Mouse (Mus musculus) central nervous system, embryonic 14 days (tissue): ENCODE data around the gene Hmbs. TPM values are rescaled to one million over a fixed set of nuclear protein-coding genes. Genes with fewer than 3 reads are reported as not detected.

Experiments used
- polyA plus RNA-seq: library from polyadenylated mRNA; depleted of rRNA; stranded (reverse); fragments of >200 nt; gene quantifications from 2 replicates; pipeline ENCODE4 v1.2.3, GENCODE M21; 2012; rRNA removed

The Hmbs gene
- polyA plus RNA-seq = 50.4 and 50.6 TPM in 2 replicates

DNA sequence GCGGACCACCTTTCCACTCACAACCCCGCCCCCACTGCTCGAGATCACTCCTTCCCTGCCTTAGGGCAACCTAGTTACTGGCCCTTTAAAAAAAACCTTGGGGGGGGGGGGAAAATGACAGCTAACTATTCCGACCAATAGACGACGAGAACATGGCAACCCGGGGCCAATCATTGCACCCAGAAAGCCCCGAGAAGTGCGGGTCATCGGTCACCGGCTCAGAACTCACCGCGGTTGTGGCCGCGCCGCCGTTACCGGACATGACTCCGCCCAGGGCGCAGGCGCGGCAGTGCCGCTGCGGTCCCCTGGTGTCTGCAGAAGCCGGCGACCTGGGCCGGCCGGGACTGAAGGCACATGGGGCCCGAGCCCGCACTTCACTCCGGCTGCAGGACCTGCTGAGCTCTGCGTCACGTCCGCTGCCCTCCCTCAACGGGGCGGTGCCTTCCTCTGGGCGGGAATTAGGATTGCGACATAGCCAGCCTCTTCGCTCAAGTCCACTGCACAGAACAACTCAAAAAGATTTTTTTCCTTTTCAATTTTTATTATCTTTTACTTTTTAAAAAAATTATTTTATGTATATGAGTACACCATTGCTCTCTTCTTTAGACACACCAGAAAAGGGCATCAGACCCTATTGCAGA, at the start of gene Hmbs:
Hmbs (minus strand) TSS at position 448 of the 641 bp plus-strand sequence.

GRCm38 (mm10) chr9:44379054-44379834, 35.2 kb upstream of the Hmbs start, which contains the start of gene Hyou1:
Gene Hyou1 (plus strand): TSS chr9:44379490.

DNA sequence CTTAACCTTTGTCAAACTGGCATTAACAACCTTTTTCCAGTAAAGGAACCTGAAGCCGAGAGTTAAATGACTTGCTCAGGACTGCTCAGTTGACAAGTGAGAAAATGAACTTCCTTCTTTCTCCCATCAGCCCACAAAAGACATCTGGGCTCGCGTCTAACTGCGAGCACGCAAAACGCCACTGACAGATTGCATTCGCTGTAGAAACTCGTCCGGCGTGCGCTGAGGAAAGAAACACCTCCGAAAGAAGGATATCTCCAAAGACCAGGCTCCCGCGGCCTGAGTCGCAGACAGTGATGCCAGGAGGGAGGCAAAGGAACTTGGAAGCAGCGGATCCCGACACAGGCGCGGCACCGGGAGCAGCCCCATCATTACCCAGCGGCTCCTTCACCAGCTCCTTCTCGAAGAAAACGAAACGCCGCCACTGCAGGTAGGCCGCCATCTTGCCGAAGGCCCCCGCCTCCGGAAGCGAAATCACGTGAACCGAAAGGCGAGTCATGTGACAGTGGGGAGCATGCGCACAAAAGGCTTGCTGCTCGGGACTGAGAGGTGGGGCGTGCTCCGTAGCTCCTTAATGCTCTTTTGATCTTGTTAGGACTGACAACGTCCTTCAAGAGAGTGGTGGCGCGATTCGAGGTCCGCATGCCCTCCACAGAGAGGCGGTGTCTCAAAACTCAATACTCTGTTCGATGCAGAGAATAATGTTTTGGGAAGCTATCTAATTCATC, 17.3 kb upstream of the Hmbs start, which contains the start of gene Vps11:
Vps11 (minus strand) TSS at position 481 of the 728 bp plus-strand sequence.

DNA sequence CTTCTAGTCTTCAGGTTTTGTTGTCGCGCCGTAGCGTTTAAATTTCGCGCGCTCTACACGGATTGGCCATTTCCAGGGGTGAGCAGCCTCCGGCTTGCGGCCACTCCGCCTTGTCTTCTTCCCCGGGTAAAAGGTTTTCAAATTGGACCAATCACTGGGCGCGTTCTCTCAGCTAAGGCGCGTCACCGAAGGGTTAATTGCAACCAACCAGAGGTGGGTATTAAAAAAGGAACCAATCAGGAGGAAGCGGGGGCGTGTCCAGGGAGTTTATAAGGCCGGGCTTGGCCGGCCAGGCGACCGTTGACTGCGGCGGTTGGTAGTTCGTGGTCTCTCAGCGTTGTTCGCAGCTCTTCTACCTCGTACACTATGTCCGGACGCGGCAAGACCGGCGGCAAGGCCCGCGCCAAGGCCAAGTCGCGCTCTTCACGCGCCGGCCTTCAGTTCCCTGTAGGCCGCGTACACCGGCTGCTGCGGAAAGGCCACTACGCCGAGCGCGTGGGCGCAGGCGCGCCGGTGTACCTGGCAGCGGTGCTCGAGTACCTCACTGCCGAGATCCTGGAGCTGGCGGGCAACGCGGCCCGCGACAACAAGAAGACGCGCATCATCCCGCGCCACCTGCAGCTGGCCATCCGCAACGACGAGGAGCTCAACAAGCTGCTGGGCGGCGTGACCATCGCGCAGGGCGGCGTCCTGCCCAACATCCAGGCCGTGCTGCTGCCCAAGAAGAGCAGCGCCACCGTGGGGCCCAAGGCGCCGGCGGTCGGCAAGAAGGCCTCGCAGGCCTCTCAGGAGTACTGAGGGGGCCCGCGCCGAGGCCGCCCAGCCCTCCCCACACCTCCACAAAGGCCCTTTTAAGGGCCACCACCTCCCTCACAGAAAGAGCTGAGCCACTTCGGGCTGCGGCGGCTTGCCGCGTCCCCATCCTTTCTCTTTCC, 9.4 kb downstream of the Hmbs start, which contains the start of gene H2afx:
H2afx (plus strand) TSS at position 299 of the 935 bp plus-strand sequence.

GRCm38 (mm10) chr9:44325768-44326370, 18.2 kb downstream of the Hmbs start, which contains the start of gene Dpagt1:
Gene Dpagt1 (plus strand): TSS chr9:44326019.

GRCm38 (mm10) chr9:44319887-44320798, 23.9 kb downstream of the Hmbs start, which contains the start of gene C2cd2l:
Gene C2cd2l (minus strand): TSS chr9:44320285.

DNA sequence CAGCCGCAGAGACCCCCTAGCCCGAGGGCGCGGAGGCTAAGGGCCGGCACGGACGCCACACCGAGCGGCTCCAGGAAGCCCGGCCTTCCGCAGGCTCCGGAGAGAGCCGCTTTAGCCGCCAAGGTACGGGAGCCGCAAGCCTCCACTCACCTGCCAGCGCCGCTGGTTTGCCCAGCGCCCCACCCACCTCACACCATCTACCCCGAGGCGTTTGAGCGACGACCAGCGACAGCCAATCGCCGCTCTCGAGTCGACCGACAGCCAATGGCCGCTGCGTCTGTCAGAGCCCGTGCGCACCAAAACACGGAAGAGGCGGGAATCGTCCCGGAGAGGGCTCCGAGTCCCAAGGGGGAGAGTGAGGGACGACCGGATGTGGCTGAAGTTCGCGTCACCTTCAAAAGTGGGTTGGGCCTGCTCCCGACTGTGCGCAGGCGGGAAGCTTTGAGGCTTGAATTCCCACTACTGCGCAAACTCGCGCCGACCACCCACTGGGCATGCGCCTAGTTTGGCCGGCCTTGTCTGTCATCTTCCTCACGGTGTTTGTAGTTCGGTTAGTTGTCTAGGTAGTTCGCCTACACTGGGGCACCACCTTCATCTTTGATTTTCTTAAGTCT, 38.5 kb downstream of the Hmbs start, which contains the start of gene Hinfp:
Hinfp (minus strand) TSS at position 206 of the 614 bp plus-strand sequence.

DNA sequence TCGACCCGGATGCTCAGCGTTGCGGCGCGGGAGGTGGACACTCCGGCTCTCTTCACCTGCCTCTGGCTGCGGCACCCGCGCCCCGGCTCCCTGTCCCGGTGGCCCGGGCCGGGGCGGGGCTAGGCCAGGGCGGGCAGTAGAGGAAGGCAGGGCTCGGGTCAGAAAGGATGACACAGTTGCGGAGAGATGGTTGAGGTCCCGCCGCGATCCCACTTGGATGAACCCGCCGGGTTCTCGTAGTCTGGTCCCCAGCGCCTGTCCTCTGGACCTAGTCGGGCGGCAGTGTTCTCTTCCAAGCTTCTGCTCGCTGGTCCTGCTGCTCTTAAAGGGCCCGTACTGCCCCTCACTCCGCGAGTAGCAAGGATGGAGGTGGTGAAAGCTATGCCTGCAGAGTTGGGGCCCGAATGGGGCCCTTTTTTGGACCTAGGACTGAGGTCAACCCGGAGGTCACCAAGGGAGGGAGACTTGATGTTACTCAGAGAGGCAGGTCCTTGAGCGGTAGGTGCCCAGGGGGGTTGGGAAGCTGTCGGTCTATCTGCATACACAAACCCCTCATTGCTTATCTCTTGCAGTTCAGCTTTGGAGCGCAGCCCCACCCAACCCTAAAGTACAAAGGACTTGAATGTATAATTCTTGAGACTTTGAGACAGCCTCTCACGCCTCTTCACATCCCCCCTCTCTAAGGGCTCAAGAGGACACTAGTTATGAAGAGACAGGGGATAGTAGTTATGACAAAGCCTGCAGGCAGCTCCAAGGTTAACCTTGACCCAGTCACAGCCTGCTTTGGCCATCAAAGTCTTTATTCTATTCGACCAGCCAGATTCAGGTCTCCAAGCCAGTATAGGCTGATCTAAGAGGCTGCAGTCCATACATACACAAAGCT, 55.7 kb downstream of the Hmbs start, which contains the start of gene Abcg4:
Abcg4 (minus strand) TSS at position 540 of the 883 bp plus-strand sequence.

Other genes with a start within 250 kb of the Hmbs start
- 1.3 and 1.9 TPM in 2 replicates for gene Mfrp, start 242.5 kb downstream of the Hmbs start, polyA plus RNA-seq
- gene C1qtnf5, start 237.0 kb downstream of the Hmbs start, polyA plus RNA-seq = 4.3 and 5.5 TPM in 2 replicates
- 0.16 and 0.32 TPM in 2 replicates for gene Gm49380, start 230.7 kb downstream of the Hmbs start, polyA plus RNA-seq
- 30.0 and 33.0 TPM in 2 replicates for gene Rnf26, start 230.7 kb downstream of the Hmbs start, polyA plus RNA-seq
- gene Mcam, start 209.8 kb downstream of the Hmbs start, polyA plus RNA-seq = 29.7 and 40.4 TPM in 2 replicates
- gene Cbl, start 110.2 kb downstream of the Hmbs start, polyA plus RNA-seq = 22.4 and 23.4 TPM in 2 replicates
- 0.07 and 0.13 TPM in 2 replicates for gene Ccdc153, start 103.6 kb downstream of the Hmbs start, polyA plus RNA-seq
- 0.74 and 0.75 TPM in 2 replicates for gene Pdzd3, start 92.8 kb downstream of the Hmbs start, polyA plus RNA-seq
- gene Nlrx1, start 75.6 kb downstream of the Hmbs start, polyA plus RNA-seq = 4.3 and 4.6 TPM in 2 replicates
- 52.4 and 58.7 TPM in 2 replicates for gene Abcg4, start 55.6 kb downstream of the Hmbs start, polyA plus RNA-seq
- 43.3 and 49.9 TPM in 2 replicates for gene Hinfp, start 38.6 kb downstream of the Hmbs start, polyA plus RNA-seq
- gene C2cd2l, start 23.9 kb downstream of the Hmbs start, polyA plus RNA-seq = 47.2 and 53.2 TPM in 2 replicates
- 38.7 and 39.4 TPM in 2 replicates for gene Dpagt1, start 18.2 kb downstream of the Hmbs start, polyA plus RNA-seq
- 197 and 236 TPM in 2 replicates for gene H2afx, start 9.5 kb downstream of the Hmbs start, polyA plus RNA-seq
- gene Vps11, start 17.4 kb upstream of the Hmbs start, polyA plus RNA-seq = 36.0 and 37.5 TPM in 2 replicates
- 47.0 and 53.6 TPM in 2 replicates for gene Hyou1, start 35.3 kb upstream of the Hmbs start, polyA plus RNA-seq
- 48.9 and 50.0 TPM in 2 replicates for gene Slc37a4, start 52.6 kb upstream of the Hmbs start, polyA plus RNA-seq
- gene Rps25, start 62.9 kb upstream of the Hmbs start, polyA plus RNA-seq = 705 and 780 TPM in 2 replicates
- 169 and 183 TPM in 2 replicates for gene Trappc4, start 63.4 kb upstream of the Hmbs start, polyA plus RNA-seq
- 57.4 and 62.5 TPM in 2 replicates for gene Ccdc84, start 74.3 kb upstream of the Hmbs start, polyA plus RNA-seq
- not detected in 2 replicates for gene Foxr1, start 96.9 kb upstream of the Hmbs start, polyA plus RNA-seq
- gene Upk2, start 110.7 kb upstream of the Hmbs start, polyA plus RNA-seq = 0.43 TPM in 1 of 2 replicates, not detected in the other
- 18.8 and 23.9 TPM in 2 replicates for gene Bcl9l, start 138.6 kb upstream of the Hmbs start, polyA plus RNA-seq
- gene Cxcr5, start 217.6 kb upstream of the Hmbs start, polyA plus RNA-seq = 0.04 TPM in 2 replicates